Mouse (Mus musculus) ES-Bruce4 (cell line): ENCODE measurements at regions not wholly inside any gene's neighbourhood (a gene's known extent, or its start where the extent isn't known, plus 50 kb on each side); places are given as distances from the start of the nearest gene placed in this dataset.

ENCODE experiments used
- CTCF ChIP-seq: IDR thresholded peaks from one replicate; pipeline ENCODE4 v1.8.1; 2011; ENCODE audit warnings: low read depth, low read length
- EP300 ChIP-seq: IDR thresholded peaks from 2 replicates; pipeline ENCODE4 v1.6.1; 2011; ENCODE audit warnings: low read depth, low read length; ENCODE audit not compliant: insufficient read depth
- POLR2A ChIP-seq: IDR thresholded peaks from one replicate; pipeline ENCODE4 v1.8.1; 2011; ENCODE audit warnings: low read length; ENCODE audit not compliant: insufficient read depth

GRCm38 (mm10) chr2:180389486-180389885, 55.0 kb upstream of the Gata5 start:
- TF ChIP-seq EP300 (no peak), CTCF (no peak), POLR2A (no peak)
